Mouse (Mus musculus): Measurements from ENCODE around the gene Snx32. TPM values are rescaled to one million over a fixed set of nuclear protein-coding genes. Genes with fewer than 3 reads are reported as not detected.

Snx32 gene
- polyA plus RNA-seq, 1 experiment from 2014 or later = 14.0 TPM

GRCm38 (mm10) chr19:5468374-5468773 is 42.0 kb downstream of the Snx32 start, which contains the start of gene Ctsw:
Gene Ctsw (minus strand): TSS chr19:5468507.
- no peak within 1 kb of the TSS for H3K9ac ChIP-seq (ENCODE audit: low read depth, low read length)
- no peak within 1 kb of the TSS for H3K4me2 ChIP-seq
- no peaks in the 10 kb centered on the region for H3K27me3 ChIP-seq (ENCODE audit: control insufficient read depth, insufficient read depth, low read length)
- peaks cover 18% of the 10 kb centered on the region for H3K36me3 ChIP-seq (ENCODE audit: control insufficient read depth, insufficient read depth, low read length)
- H3K4me3 ChIP-seq (ENCODE audit: low read depth, low read length) = no peak within 1 kb of the TSS
- no peak within 1 kb of the TSS for H3K27ac ChIP-seq (ENCODE audit: low read depth, low read length)
- H3K9me3 ChIP-seq (replicated peaks; ENCODE audit: control insufficient read depth, low read length) = no peaks in the 10 kb centered on the region
- peaks cover 18% of the 10 kb centered on the region for H3K4me1 ChIP-seq (ENCODE audit: control insufficient read depth, insufficient read depth, low read length)
- 53% methylated on average over 5 of the region's 5 CpGs for WGBS (ENCODE audit: insufficient replicate concordance)
- ATAC-seq (replicated peaks; ENCODE audit: insufficient number of reproducible peaks, low FRiP score, low TSS enrichment) = no peak

- Histone ChIP-seq H3K27ac (ENCODE audit: low read depth, low read length) (no peak overlapping the region), H3K4me3 (ENCODE audit: low read depth, low read length) (no peak overlapping the region), H3K4me1 (ENCODE audit: control insufficient read depth, insufficient read depth, low read length) (peaks cover 18% of the 10 kb centered on the region), H3K36me3 (ENCODE audit: control insufficient read depth, insufficient read depth, low read length) (peaks cover 18% of the 10 kb centered on the region), H3K27me3 (ENCODE audit: control insufficient read depth, insufficient read depth, low read length) (no peaks in the 10 kb centered on the region), H3K4me2 (no peak overlapping the region), H3K9me3 (replicated peaks; ENCODE audit: control insufficient read depth, low read length) (no peaks in the 10 kb centered on the region), H3K9ac (ENCODE audit: low read depth, low read length) (no peak overlapping the region)
- ATAC-seq (replicated peaks; ENCODE audit: insufficient number of reproducible peaks, low FRiP score, low TSS enrichment) = no peak
- 89% methylated on average over 6 of the region's 6 CpGs for WGBS (ENCODE audit: insufficient replicate concordance)
These were observed 43.3 kb downstream of the Snx32 start for GRCm38 (mm10) chr19:5466916-5467500.

DNA sequence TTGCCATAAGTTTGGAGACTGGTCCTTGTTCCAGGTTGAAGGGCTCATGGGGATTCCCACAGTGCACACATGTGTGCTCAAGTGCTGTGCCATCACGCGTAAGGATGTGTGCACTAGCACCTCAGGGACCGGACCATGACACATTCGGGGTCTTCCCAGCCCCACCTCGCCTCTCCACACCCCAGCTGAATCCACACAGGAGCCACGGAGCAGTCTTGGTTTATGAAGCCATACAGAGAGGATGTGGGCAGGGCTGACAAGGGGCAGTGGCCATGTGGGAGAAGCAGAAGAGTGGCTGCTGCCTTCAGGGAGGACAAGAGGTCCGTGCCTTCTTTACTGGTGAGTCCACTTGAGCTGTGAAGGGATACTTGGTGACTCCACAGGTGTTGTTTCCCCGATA is 45.3 kb downstream of the Snx32 start:
- Histone ChIP-seq H3K9ac (ENCODE audit: low read depth, low read length) (no peak overlapping the region), H3K27ac (ENCODE audit: low read depth, low read length) (no peak overlapping the region), H3K27me3 (ENCODE audit: control insufficient read depth, insufficient read depth, low read length) (no peaks in the 10 kb centered on the region), H3K36me3 (ENCODE audit: control insufficient read depth, insufficient read depth, low read length) (peaks cover 18% of the 10 kb centered on the region), H3K4me1 (ENCODE audit: control insufficient read depth, insufficient read depth, low read length) (peaks cover 24% of the 10 kb centered on the region), H3K4me2 (no peak overlapping the region), H3K4me3 (ENCODE audit: low read depth, low read length) (no peak overlapping the region), H3K9me3 (replicated peaks; ENCODE audit: control insufficient read depth, low read length) (no peaks in the 10 kb centered on the region)
- 93% methylated on average over 8 of the region's 8 CpGs for WGBS (ENCODE audit: insufficient replicate concordance)
- no peak for ATAC-seq (replicated peaks; ENCODE audit: insufficient number of reproducible peaks, low FRiP score, low TSS enrichment)

- peaks cover 17% of the 10 kb centered on the region for H3K4me1 ChIP-seq (ENCODE audit: control insufficient read depth, insufficient read depth, low read length)
- H3K36me3 ChIP-seq (ENCODE audit: control insufficient read depth, insufficient read depth, low read length) = peaks cover 18% of the 10 kb centered on the region
- H3K9me3 ChIP-seq (replicated peaks; ENCODE audit: control insufficient read depth, low read length) = no peaks in the 10 kb centered on the region
- H3K27ac ChIP-seq (ENCODE audit: low read depth, low read length) = peak overlapping the region; percentile 22; the same call in 1 of the 2 replicates
- ATAC-seq (replicated peaks; ENCODE audit: insufficient number of reproducible peaks, low FRiP score, low TSS enrichment) = no peak
- H3K27me3 ChIP-seq (ENCODE audit: control insufficient read depth, insufficient read depth, low read length) = no peaks in the 10 kb centered on the region
- 49% methylated on average over 15 of the region's 15 CpGs for WGBS (ENCODE audit: insufficient replicate concordance)
- H3K4me2 ChIP-seq = peak overlapping the region; percentile 45
- peak overlapping the region; percentile 49; the same call in 1 of the 2 replicates for H3K9ac ChIP-seq (ENCODE audit: low read depth, low read length)
- H3K4me3 ChIP-seq (ENCODE audit: low read depth, low read length) = peak overlapping the region; percentile 4; the same call in 1 of the 2 replicates
These were observed 46.4 kb downstream of the Snx32 start for GRCm38 (mm10) chr19:5463791-5464562.

DNA sequence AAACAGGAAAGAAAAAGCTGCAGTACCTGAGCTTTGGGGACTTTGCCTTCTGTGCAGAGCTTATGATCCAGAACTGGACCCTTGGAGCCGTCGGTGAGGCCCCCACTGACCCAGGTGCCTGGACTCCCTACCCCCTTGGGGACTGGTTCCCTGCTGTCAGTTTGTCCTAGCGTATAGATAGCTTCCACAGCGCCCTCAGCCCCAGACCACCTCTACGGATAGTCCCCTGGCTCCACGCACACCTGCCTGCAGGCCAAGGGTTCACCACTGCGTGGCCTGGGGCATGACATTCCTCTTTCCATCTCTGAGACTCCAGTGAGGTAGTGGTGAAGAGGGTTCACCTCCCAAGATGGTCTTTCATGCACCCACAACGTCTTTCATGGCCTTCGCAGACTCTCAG is 47.1 kb downstream of the Snx32 start:
- Histone ChIP-seq H3K36me3 (ENCODE audit: control insufficient read depth, insufficient read depth, low read length) (peaks cover 18% of the 10 kb centered on the region), H3K27me3 (ENCODE audit: control insufficient read depth, insufficient read depth, low read length) (no peaks in the 10 kb centered on the region), H3K4me1 (ENCODE audit: control insufficient read depth, insufficient read depth, low read length) (peaks cover 14% of the 10 kb centered on the region), H3K4me2 (no peak overlapping the region), H3K9ac (ENCODE audit: low read depth, low read length) (no peak overlapping the region), H3K4me3 (ENCODE audit: low read depth, low read length) (no peak overlapping the region), H3K9me3 (replicated peaks; ENCODE audit: control insufficient read depth, low read length) (no peaks in the 10 kb centered on the region), H3K27ac (ENCODE audit: low read depth, low read length) (no peak overlapping the region)
- ATAC-seq (replicated peaks; ENCODE audit: insufficient number of reproducible peaks, low FRiP score, low TSS enrichment) = no peak
- WGBS (ENCODE audit: insufficient replicate concordance) = 82% methylated on average over 9 of the region's 9 CpGs

DNA sequence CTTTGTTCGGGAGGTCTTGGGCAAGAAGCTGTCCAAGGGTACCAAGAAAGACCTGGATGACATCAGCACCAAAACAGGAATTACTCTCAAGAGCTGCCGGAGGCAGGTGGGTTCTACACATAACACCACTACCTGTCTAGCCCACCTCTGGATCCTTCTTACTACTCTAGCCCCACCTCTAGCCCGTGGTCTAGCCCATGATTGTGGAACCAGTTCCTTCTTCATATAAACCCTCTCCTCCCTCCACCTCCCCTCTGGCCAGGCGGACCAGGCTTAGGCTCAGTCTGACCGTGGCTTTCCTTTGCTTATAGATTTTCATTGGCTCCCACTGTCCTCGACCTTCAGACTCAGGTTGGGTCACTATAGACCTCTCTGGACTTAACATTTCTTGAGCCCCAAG is 48.9 kb downstream of the Snx32 start:
- Histone ChIP-seq H3K4me3 (ENCODE audit: low read depth, low read length) (peak overlapping the region; percentile 79; the same call in 1 of the 2 replicates), H3K4me2 (peak overlapping the region; percentile 96), H3K9ac (ENCODE audit: low read depth, low read length) (peak overlapping the region; percentile 87; the same call in 1 of the 2 replicates), H3K27ac (ENCODE audit: low read depth, low read length) (no peak overlapping the region), H3K4me1 (ENCODE audit: control insufficient read depth, insufficient read depth, low read length) (peaks cover 20% of the 10 kb centered on the region), H3K9me3 (replicated peaks; ENCODE audit: control insufficient read depth, low read length) (no peaks in the 10 kb centered on the region), H3K36me3 (ENCODE audit: control insufficient read depth, insufficient read depth, low read length) (peaks cover 14% of the 10 kb centered on the region), H3K27me3 (ENCODE audit: control insufficient read depth, insufficient read depth, low read length) (no peaks in the 10 kb centered on the region)
- no peak for ATAC-seq (replicated peaks; ENCODE audit: insufficient number of reproducible peaks, low FRiP score, low TSS enrichment)
- WGBS (ENCODE audit: insufficient replicate concordance) = 84% methylated on average over 6 of the region's 6 CpGs

DNA sequence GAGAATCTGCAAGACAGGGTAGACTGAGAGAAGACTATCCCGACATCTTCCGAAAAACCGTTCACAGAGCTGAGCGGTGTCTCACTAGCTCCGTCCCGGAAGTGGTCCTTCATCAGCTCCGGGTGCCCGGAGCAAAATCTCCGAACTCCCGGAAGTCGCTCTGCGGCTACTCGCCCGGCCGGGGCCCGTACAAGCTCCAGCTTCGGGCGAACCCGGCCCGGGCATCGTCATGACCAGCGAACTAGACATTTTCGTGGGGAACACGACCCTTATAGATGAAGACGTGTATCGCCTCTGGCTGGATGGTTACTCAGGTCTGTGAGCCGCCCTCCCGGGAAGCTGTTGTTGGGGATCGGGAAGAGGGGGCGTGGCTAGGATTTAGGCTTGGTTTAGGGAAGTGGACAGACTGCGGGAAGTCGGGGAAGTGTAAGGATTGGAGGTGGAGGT is 49.9 kb downstream of the Snx32 start, which contains the start of gene Fibp:
Fibp (plus strand) TSS at position 151 of the 447 bp plus-strand sequence.
- peak within 1 kb of the TSS; percentile 79 for H3K4me3 ChIP-seq (ENCODE audit: low read depth, low read length)
- H3K27ac ChIP-seq (ENCODE audit: low read depth, low read length) = peak within 1 kb of the TSS; percentile 43
- peak; percentile 53; the same call in 1 of the 2 replicates for ATAC-seq (replicated peaks; ENCODE audit: insufficient number of reproducible peaks, low FRiP score, low TSS enrichment)
- H3K27me3 ChIP-seq (ENCODE audit: control insufficient read depth, insufficient read depth, low read length) = no peaks in the 10 kb centered on the region
- H3K36me3 ChIP-seq (ENCODE audit: control insufficient read depth, insufficient read depth, low read length) = peaks cover 4% of the 10 kb centered on the region
- H3K9me3 ChIP-seq (replicated peaks; ENCODE audit: control insufficient read depth, low read length) = no peaks in the 10 kb centered on the region
- H3K4me1 ChIP-seq (ENCODE audit: control insufficient read depth, insufficient read depth, low read length) = peaks cover 27% of the 10 kb centered on the region
- H3K4me2 ChIP-seq = peak within 1 kb of the TSS; percentile 96
- peak within 1 kb of the TSS; percentile 87 for H3K9ac ChIP-seq (ENCODE audit: low read depth, low read length)
- under 1% methylated on average over 32 of the region's 32 CpGs for WGBS (ENCODE audit: insufficient replicate concordance)

GRCm38 (mm10) chr19:5459896-5460295 is 50.4 kb downstream of the Snx32 start:
- peak overlapping the region; percentile 43 for H3K27ac ChIP-seq (ENCODE audit: low read depth, low read length)
- ATAC-seq (replicated peaks; ENCODE audit: insufficient number of reproducible peaks, low FRiP score, low TSS enrichment) = no peak
- H3K4me1 ChIP-seq (ENCODE audit: control insufficient read depth, insufficient read depth, low read length) = peaks cover 32% of the 10 kb centered on the region
- no peaks in the 10 kb centered on the region for H3K27me3 ChIP-seq (ENCODE audit: control insufficient read depth, insufficient read depth, low read length)
- peak overlapping the region; percentile 96 for H3K4me2 ChIP-seq
- peak overlapping the region; percentile 79 for H3K4me3 ChIP-seq (ENCODE audit: low read depth, low read length)
- WGBS (ENCODE audit: insufficient replicate concordance) = 25% methylated on average over 3 of the region's 3 CpGs
- no peaks in the 10 kb centered on the region for H3K36me3 ChIP-seq (ENCODE audit: control insufficient read depth, insufficient read depth, low read length)
- H3K9ac ChIP-seq (ENCODE audit: low read depth, low read length) = peak overlapping the region; percentile 87
- H3K9me3 ChIP-seq (replicated peaks; ENCODE audit: control insufficient read depth, low read length) = no peaks in the 10 kb centered on the region
